Mouse (Mus musculus) spleen, adult 18-20 months (tissue): ENCODE measurements around the gene Map9.
"Not testable (repeated sequence)": the region's sequence is repeated elsewhere in the genome, so short reads cannot be mapped to it uniquely, and the experiment has no call there.

Source experiments
- DNase-seq, 2 experiments: peaks; one replicate each; pipeline ENCODE4 v3.0.0; 2022; ENCODE audit warnings: mixed read lengths in 2 of 2

Gene Map9

DNA sequence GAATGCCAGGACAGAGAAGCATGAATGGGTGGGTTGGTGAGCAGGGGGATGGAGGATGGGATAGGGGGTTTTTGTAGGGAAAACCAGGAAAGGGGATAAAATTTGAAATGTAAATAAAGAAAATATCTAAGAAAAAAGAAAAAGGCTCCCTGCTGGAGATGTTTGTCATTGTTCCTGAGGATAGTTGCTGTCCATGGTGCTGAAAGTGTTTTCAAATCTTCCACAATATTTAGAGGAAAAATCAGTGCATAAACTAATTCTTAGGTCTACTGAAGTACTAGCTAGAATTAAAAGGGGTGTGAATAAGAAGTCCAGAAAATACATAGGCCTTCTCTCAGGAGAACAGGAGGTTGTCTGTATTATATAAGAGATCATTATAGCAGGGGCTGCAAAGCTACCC, 54.6 kb downstream of the Map9 start:
- no peak for DNase-seq

DNA sequence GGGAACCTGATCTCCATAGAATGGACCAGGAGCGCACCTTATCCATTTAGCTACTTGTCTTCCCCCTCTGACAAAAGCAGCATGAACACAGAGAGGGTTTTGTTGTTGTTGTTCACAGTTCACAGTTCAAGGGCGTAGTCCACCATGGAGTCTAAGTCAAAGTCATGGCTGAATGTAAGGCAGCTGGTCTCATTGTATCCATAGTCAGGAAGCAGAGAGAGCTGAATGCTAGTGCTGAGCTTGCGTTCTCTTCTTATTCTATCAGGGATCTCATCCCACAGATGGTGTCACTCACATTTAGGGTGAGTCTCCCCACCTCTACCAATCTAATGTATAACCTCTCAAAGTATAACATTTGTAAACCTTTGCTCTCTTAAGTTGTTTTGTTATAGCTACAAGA, 60.1 kb downstream of the Map9 start:
- no peak for DNase-seq

DNA sequence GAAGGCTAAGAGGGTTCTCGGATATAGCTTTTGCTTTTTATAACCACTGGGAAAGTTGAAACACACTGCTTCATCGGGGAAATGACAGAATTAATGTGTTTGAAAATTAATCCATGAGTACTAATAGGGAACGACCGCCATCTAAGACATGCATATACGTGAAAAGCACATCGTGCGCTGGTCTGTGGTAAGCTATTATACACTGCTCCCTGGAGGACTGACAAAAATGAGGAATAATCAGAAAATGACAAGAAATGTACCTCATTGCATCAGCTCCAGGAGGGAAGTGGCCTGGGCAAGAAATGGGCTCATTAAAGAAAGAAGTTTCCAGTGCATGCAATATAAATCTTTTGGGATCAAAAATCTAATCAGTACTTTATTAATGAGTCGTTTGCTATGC, 77.5 kb downstream of the Map9 start:
- DNase-seq, result no peak

DNA sequence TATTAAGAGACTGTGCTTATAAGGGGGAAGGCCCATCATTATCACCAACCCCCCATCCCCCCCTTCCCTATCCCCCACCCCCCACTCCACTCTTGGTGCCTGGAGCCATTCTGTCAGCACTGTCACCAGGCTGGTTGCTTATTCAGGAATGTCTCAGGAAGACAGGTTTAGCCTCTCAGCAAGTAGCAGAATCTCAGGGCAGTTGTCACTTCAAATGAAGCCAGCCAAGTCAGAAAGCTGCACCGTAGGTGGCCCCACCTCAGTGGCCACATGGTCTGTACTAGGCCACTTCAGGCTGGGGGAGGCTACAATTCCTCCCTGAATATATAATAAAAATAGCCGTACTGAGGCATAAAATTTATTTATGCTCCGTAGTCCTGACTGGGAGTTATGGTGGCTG, 83.1 kb downstream of the Map9 start:
- no peak for DNase-seq

DNA sequence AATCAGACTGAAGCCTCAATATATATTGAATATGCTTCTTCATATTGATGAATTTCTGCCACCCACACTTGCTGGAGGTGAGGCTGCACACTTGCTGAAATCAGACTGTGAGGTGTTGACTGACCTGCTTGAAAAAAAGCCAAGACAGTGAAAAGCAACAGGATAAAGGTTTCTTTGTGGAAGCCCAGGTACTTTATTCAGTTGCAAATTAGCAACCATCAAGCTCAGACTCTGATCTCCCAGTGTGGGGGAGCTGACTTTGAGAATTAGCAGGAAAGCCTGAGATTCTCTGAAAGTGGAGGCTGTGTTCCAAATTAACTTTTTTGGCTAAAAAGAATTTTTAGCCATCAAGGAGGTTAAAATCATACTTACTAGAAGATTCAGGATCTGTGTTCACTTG, 83.8 kb downstream of the Map9 start:
- DNase-seq, result not testable (repeated sequence)
